Mouse (Mus musculus): Measurements from ENCODE around the gene Coro2a.
"Not testable (repeated sequence)": the region's sequence is repeated elsewhere in the genome, so short reads cannot be mapped to it uniquely, and the experiment has no call there.

The Coro2a gene

DNA sequence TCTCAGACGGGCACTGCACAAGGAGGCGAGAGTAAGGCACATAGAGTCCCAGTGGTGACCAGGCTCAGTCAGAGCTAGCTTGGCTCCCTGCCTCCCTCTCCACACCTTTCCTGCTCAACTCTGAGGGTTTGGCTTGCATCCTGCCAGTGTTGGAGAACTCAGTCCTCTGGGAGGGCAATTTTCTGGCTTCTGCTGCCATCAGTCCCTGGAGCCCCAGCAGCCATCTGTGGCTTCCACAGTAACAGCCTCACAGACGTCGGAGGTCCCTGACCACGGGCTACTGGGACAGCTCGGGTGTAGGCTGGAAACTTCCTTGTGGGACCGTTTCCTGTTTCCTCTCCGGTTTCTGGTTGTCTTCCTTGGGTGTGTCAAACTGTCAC is 16.2 kb downstream of the Coro2a start:
- in situ Hi-C loops (cut with MboI, MseI) = no loop called here

GRCm38 (mm10) chr4:46585041-46585810 is 16.8 kb downstream of the Coro2a start:
- in situ Hi-C loops (cut with MboI, MseI) = no loop called here

GRCm38 (mm10) chr4:46584536-46584935 is 17.5 kb downstream of the Coro2a start:
- in situ Hi-C loops (cut with MboI, MseI) = not testable (repeated sequence)

DNA sequence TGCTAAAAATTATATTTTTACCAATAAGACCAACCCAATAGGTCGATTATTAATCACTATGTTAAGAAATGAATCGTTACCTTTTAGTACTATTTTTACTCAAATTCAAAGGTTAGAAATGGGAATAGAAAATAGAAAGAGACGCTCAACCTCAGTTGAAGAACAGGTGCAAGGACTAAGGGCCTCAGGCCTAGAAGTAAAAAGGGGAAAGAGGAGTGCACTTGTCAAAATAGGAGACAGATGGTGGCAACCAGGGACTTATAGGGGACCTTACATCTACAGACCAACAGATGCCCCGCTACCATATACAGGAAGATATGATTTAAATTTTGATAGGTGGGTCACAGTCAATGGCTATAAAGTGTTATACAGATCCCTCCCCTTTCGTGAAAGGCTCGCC is 17.9 kb downstream of the Coro2a start:
- in situ Hi-C loops (cut with MboI, MseI) = not testable (repeated sequence)

GRCm38 (mm10) chr4:46582024-46582423 is 20.0 kb downstream of the Coro2a start:
- in situ Hi-C loops (cut with MboI, MseI) = not testable (repeated sequence)

DNA sequence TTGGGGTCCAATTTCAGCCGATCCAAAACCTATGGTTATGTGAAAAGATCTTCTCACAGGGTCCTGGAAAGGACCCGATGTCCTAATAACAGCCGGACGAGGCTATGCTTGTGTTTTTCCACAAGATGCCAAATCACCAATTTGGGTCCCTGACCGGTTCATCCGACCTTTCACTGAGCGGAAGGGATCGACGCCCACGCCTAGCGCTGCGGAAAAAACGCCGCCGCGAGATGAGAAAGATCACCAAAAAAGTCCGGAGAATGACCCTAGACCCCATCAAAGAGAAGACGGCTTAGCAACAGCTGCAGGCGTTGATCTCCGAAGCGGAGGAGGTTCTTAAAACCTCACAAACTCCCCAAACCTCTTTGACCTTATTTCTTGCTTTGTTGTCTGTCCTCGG is 20.4 kb downstream of the Coro2a start:
- in situ Hi-C loops (cut with MboI, MseI) = not testable (repeated sequence)

DNA sequence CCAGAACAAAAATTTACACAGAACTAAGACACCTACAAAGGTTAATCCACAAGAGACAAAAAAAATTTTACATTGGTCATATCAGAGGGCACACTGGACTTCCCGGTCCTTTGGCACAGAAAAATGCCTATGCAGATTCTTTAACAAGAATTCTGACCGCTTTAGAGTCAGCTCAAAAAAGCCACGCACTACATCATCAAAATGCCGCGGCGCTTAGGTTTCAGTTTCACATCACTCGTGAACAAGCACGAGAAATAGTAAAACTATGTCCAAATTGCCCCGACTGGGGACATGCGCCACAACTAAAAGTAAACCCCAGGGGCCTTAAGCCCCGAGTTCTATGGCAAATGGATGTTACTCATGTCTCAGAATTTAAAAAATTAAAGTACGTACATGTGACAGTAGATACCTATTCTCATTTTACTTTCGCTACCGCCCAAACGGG is 21.2 kb downstream of the Coro2a start:
- in situ Hi-C loops (cut with MboI, MseI) = not testable (repeated sequence)

- in situ Hi-C loops (cut with MboI, MseI) = not testable (repeated sequence)
Measured at GRCm38 (mm10) chr4:46578796-46579346, 23.1 kb downstream of the Coro2a start.

DNA sequence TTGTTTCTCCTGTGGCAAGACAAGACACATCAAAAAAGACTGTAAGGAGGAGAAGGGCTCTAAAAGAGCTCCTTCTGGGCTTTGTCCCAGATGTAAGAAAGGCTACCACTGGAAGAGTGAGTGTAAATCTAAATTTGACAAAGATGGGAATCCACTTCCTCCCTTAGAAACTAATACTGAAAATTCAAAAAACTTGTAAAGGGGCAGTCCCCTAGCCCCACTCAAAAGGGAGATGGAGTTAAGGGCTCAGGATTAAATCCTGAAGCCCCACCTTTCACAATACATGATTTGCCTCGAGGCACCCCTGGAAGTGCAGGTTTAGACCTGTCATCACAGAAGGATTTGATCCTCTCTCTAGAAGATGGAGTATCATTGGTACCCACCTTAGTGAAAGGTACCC is 23.8 kb downstream of the Coro2a start:
- in situ Hi-C loops (cut with MboI, MseI) = no loop called here

DNA sequence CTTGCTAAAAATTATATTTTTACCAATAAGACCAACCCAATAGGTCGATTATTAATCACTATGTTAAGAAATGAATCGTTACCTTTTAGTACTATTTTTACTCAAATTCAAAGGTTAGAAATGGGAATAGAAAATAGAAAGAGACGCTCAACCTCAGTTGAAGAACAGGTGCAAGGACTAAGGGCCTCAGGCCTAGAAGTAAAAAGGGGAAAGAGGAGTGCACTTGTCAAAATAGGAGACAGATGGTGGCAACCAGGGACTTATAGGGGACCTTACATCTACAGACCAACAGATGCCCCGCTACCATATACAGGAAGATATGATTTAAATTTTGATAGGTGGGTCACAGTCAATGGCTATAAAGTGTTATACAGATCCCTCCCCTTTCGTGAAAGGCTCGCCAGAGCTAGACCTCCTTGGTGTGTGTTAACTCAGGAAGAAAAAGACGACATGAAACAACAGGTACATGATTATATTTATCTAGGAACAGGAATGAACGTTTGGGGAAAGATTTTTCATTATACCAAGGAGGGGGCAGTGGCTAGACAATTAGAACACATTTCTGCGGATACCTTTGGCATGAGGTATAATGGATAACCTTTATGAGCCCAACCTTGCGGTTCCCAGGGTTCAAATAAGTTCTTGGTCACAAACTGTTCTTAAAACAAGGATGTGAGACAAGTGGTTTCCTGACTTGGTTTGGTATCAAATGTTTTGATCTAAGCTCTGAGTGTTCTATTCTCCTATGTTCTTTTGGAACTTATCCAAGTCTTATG is 26.3 kb downstream of the Coro2a start:
- in situ Hi-C loops (cut with MboI, MseI) = not testable (repeated sequence)

- in situ Hi-C loops (cut with MboI, MseI) = no loop called here
Measured at GRCm38 (mm10) chr4:46574841-46575240, 27.2 kb downstream of the Coro2a start.

DNA sequence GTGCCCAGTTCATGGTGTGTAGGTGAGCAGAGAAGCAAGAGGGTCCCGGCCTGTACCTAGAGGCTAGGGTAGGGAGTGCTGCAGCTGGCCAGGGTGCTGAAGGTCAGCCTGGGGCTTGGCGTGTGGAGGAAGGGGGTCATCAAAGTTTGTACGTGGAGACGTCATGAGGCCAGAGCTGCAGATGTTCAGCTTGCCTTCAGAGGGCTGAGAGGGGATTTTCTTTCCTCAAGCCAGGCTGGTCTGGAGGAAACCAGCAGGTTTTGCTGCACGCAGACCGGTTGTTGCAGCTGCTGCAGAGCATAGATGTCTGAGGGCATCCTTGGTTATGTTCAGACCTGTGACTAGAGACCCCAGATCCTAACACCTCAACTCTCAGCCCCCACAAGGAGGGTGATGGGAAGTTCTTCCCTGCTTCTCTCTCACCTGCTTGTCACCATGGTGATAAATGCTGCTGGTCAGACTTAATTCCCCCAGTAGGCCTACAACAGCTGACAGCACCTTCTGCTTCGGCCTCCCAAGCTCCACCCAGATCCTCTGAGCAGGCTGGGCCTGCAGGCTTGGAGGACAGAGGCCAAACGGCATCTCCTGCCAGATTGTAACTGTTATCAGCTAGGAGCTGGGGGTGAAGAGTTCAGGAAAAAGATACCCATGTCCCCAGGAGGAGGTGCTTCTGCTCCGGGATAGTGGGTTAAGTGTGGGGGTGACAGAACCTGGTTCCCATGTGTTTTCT is 27.8 kb downstream of the Coro2a start:
- in situ Hi-C loops (cut with MboI, MseI) = no loop called here

- in situ Hi-C loops (cut with MboI, MseI) = no loop called here
Measured at GRCm38 (mm10) chr4:46572616-46573015, 29.4 kb downstream of the Coro2a start.

- in situ Hi-C loops (cut with MboI, MseI) = no loop called here
Measured at GRCm38 (mm10) chr4:46571744-46572143, 30.3 kb downstream of the Coro2a start.

DNA sequence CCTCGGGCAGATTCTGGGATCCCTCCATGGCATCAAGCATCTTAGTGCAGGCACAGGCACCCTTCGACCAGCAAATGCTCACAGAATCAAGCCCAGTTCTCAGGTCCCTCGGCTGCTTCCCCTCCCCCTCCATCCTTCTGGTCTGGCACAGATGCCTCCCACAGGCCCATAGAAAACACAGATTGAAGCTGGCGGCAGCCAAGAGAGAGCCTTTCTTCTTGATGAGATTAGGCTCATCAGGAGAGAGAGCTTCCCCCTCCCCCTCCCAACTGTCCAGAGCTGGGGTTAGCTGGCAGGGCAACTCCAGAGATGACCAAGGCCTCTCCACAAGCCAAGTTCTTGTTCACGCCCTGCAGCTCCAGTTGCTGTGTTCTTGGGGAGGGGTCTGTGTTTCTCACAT is 32.3 kb downstream of the Coro2a start:
- in situ Hi-C loops (cut with MboI, MseI) = no loop called here

DNA sequence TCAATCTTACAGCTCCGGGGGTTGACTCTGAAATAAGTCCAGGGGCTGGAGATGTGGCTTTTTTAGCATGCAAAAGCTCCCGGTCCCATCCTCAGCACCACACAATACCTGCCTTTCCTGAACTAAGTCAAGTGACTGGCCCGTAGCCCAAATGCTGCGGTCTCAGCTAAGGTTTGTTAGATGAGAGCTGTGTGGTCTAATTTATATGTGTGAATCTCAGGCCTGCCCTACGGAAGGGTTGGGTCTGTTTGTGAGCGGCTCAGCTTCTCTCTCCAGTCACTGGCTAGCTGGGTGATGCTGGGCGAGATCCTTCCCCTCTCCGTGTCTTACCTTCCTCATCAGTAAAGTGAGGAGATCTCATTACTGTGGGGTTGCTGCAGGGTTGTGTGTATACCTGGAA is 33.8 kb downstream of the Coro2a start:
- in situ Hi-C loops (cut with MboI, MseI) = no loop called here

DNA sequence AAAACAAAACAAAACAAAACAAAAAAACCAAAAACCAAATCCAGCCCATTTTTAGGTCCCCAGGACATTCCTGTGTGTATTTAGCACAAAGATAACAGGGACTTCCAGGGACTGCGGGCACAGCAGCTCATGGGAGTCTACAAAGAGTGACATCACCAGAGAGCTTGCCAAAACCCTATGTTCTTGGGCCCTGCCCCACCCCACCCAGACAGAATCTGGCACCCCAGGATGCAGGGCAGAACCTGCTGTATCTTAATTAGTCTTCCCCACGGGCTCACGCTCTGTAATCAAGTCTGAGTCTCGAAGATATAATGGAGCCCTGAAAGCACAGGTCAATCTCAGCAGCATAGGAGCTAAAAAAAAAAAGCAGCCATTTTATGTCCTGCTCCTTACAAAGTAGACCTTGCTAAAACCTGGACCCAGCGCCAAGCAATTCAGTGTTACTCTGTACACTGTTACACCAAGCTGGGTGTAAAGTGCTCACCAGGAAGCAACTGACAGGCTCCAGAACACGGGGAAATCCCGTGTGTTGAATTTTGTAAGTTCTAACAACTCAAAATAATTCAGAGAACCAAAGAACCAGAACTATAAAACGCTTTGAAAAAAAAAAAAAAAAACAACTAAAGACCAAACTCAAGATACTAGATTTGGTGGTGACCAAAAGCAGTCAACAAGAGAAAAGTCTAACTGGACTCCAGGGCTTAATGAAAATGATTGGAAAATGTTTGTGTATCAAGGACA is 34.9 kb downstream of the Coro2a start:
- in situ Hi-C loops (cut with MboI, MseI) = no loop called here

- in situ Hi-C loops (cut with MboI, MseI) = no loop called here
Measured at GRCm38 (mm10) chr4:46565393-46565955, 36.5 kb downstream of the Coro2a start.

- in situ Hi-C loops (cut with MboI, MseI) = no loop called here
Measured at GRCm38 (mm10) chr4:46564247-46564646, 37.8 kb downstream of the Coro2a start.

GRCm38 (mm10) chr4:46563847-46564246 is 38.2 kb downstream of the Coro2a start:
- in situ Hi-C loops (cut with MboI, MseI) = no loop called here

GRCm38 (mm10) chr4:46562841-46563240 is 39.2 kb downstream of the Coro2a start:
- in situ Hi-C loops (cut with MboI, MseI) = no loop called here

Data from T-helper 17 cell (primary cell).